Mouse (Mus musculus) macrophage (primary cell): Measurements from ENCODE around the gene Ccdc88b. TPM values are rescaled to one million over a fixed set of nuclear protein-coding genes. Genes with fewer than 3 reads are reported as not detected.

Experiments used
- H3K27ac ChIP-seq: fragments of 350-480 bp; formaldehyde crosslinking; 2 replicates; pipeline ENCODE4 v1.9.0; 2021
- H3K36me3 ChIP-seq: fragments of 350-480 bp; formaldehyde crosslinking; 2 replicates; pipeline ENCODE4 v1.9.0; 2021; ENCODE audit errors: inconsistent target
- H3K4me3 ChIP-seq: fragments of 350-480 bp; formaldehyde crosslinking; 2 replicates; pipeline ENCODE4 v1.9.0; 2021; ENCODE audit errors: inconsistent target
- H3K79me2 ChIP-seq: fragments of 350-480 bp; formaldehyde crosslinking; 2 replicates; pipeline ENCODE4 v1.9.0; 2021; ENCODE audit errors: inconsistent target
- WGBS: methylation state at CpG from one replicate; pipeline ENCODE4 v1.1.7; 2026; ENCODE audit warnings: inconsistent platforms; ENCODE audit not compliant: missing documents; 5-methylcytosine and 5-hydroxymethylcytosine counted together
- polyA plus RNA-seq: library from polyadenylated mRNA; stranded (reverse); fragments of 250-400 nt; gene quantifications from 3 replicates; pipeline ENCODE4 v1.2.4, GENCODE M21; 2018; ENCODE audit warnings: inconsistent platforms

The Ccdc88b gene
- polyA plus RNA-seq, 1 experiment from 2014 or later, result 16.2 TPM

DNA sequence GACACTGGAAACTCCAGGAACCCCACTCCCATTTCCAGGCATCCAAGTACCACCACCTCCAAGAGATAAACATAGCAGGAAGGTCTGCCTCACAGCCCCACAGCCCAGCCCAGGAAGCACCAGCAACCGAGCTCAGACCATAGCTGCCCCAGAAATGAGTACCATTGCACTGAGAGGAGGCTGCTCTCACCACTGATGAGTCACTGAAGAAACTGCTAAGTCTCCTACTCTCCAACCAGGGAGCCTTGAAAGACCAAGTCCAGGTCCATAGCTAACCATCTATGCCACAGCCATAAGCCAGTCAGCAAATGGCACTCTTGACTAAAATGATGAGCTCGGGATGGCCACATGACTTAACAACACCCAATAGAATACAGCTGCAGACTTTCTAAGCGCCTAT lies 31.4 kb downstream of the Ccdc88b start:
- no peak overlapping the region for H3K4me3 ChIP-seq
- 90% methylated on average over 3 of the region's 3 CpGs for WGBS
- H3K79me2 ChIP-seq, result no peaks in the 10 kb centered on the region
- peaks cover 29% of the 10 kb centered on the region for H3K36me3 ChIP-seq
- H3K27ac ChIP-seq, result no peak overlapping the region

DNA sequence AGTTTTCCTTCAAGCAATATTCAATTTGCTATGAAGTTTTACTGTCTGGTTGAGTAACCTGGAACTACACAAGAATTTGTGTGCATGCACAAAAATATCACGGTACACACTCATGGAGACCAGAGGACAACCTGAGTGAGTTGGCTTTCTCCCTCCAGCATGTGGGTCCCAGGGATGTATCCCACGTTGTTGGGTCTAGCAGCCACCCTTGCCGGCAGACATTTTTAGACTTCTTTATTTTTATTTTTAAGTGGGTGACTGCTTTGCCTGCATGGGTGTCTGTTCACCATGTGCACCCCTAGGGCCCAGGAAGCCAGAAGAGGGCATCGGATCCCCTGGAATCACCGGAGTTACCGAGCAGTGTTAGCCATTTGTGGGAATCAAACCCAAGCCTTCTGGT lies 32.6 kb downstream of the Ccdc88b start:
- no peak overlapping the region for H3K27ac ChIP-seq
- 99% methylated on average over 6 of the region's 6 CpGs for WGBS

DNA sequence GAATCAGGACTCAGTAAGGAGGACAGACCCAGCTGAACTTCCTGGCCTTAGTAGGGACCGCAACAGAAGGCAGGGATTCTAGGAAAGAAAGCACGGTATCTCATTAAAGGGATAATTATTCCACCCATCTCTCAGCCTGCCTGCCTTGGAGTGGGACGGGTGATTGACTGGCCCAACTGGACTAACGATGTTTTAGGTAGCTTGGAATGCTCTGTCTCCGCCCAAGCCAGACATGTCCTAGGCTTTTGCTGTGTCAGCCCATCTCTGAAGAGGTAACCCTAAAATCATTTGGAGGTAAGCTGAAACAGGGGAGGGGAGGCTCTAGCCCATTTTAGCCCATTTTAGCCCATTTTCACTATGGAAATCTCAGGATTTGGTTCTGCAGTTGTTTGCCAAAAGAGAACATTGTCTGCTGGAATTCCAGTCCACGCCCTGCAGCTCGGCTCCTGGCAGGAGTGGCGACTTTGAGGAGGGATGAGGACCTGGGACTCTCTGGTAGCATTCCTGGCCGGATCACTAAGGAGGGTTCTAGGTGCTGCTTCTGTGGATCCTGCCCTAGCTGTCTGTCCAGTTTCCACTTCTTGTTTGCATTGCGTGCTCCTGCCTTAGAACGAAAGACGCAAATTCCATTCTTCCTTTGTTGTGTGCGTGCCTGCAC lies 37.3 kb downstream of the Ccdc88b start:
- 96% methylated on average over 13 of the region's 13 CpGs for whole genome bisulfite sequencing
- no peaks in the 10 kb centered on the region for H3K79me2 ChIP-seq
- H3K4me3 ChIP-seq, result no peak overlapping the region
- H3K27ac ChIP-seq, result no peak overlapping the region
- no peaks in the 10 kb centered on the region for H3K36me3 ChIP-seq

More for the DNA sequence above, 32.6 kb downstream of the Ccdc88b start:
- Histone ChIP-seq H3K36me3 (peaks cover 18% of the 10 kb centered on the region; the same call in 1 of the 2 replicates), H3K4me3 (no peak overlapping the region), H3K79me2 (no peaks in the 10 kb centered on the region)

DNA sequence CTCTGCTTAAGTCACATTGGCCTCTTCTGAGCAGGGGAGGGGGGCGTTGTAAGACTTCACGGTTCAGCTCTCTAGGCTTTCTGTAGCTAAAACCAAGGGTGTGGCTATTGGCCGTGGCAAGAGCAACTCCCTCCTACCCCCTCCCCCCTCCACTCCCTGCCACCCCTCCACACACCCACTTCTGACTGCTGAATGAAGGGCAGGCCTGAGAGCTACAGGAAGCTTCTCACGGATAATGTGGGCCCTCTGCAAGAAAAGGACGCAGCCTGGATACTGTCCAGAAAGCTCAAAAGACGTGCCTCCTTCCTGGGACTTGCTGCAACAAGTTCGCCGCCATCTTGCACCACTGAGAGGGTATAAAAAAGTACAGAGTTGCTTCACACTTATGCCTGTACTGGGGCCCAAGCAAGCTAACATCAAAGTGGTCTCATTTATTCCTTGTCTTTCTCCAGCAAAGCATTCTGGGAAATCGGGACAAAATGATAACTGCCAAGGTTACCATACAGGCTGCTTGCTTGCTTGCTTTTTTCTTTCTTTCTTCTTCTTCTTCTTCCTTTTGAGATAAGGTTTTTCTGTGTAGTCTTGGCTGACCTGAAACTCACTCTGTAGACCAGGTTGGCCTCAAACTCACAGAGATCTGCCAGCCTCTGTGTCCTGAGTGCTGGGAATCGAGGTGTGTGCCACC lies 38.7 kb downstream of the Ccdc88b start:
- no peaks in the 10 kb centered on the region for H3K36me3 ChIP-seq
- no peak overlapping the region for H3K27ac ChIP-seq
- no peaks in the 10 kb centered on the region for H3K79me2 ChIP-seq
- no peak overlapping the region for H3K4me3 ChIP-seq
- 74% methylated on average over 7 of the region's 10 CpGs for whole genome bisulfite sequencing

DNA sequence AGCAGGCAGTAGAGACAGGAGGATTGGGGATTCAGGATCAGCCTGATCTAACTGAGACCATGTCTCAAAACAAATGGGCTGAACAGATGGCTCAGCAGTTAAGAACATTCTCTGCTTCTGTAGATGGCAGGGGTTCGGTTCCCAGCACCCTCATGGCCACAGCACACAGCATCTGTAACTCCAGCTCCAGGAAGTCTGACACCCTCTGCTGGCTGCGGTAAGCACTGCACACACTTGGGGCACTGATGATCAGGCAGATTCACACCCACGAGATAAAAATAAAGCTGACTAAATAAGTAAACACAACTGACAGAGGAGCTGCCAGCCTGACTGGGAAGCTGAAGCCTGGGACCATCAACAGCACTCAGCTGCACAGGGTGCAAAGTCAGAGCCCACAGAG lies 43.1 kb downstream of the Ccdc88b start:
- no peak overlapping the region for H3K27ac ChIP-seq
- H3K36me3 ChIP-seq, result no peaks in the 10 kb centered on the region
- no peak overlapping the region for H3K4me3 ChIP-seq
- no peaks in the 10 kb centered on the region for H3K79me2 ChIP-seq
- 94% methylated on average over 3 of the region's 3 CpGs for WGBS

DNA sequence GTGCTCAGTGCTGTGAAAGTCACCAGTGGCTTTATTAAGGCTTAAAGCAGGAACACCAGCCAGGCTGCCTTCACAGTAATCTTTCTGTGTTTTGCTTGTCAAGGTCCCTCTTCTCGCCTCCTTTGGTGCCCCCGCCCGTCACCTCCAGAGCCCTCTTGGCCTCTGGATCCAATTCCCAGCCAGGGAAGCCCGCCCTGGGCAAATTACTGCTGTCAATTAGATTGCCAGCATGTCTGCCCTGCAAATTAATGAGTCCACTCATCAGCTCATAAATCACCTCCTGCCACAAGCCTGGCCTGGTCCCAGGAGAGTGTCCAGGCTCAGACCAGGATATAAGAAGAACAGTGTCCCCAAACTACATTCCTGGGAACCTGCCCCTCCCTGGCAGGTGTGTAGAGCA lies 43.6 kb downstream of the Ccdc88b start:
- 85% methylated on average over 4 of the region's 4 CpGs for WGBS
- Histone ChIP-seq H3K79me2 (no peaks in the 10 kb centered on the region), H3K27ac (no peak overlapping the region), H3K4me3 (no peak overlapping the region), H3K36me3 (no peaks in the 10 kb centered on the region)

Other genes with a start within 250 kb of the Ccdc88b start
- gene Rps6ka4, start 17.6 kb downstream of the Ccdc88b start, polyA plus RNA-seq, result 15.5 to 39.8 TPM (median 30.3 TPM) in 3 replicates
- gene Trmt112, start 51.5 kb upstream of the Ccdc88b start, polyA plus RNA-seq, result 70.0 to 96.1 TPM (median 81.1 TPM) in 3 replicates
- gene Prdx5, start 51.9 kb upstream of the Ccdc88b start, polyA plus RNA-seq, result 147 to 393 TPM (median 352 TPM) in 3 replicates
- gene Esrra, start 63.6 kb upstream of the Ccdc88b start, polyA plus RNA-seq, result 11.0 to 32.7 TPM (median 31.3 TPM) in 3 replicates
- not detected in 3 replicates for gene Catsperz, start 67.2 kb upstream of the Ccdc88b start, polyA plus RNA-seq
- not detected in 3 replicates for gene Kcnk4, start 76.3 kb upstream of the Ccdc88b start, polyA plus RNA-seq
- 40.5 to 63.3 TPM (median 50.1 TPM) in 3 replicates for gene Bad, start 83.7 kb upstream of the Ccdc88b start, polyA plus RNA-seq
- 15.6 to 35.9 TPM (median 30.6 TPM) in 3 replicates for gene Gpr137, start 84.3 kb upstream of the Ccdc88b start, polyA plus RNA-seq
- gene Ppp1r14b, start 116.8 kb upstream of the Ccdc88b start, polyA plus RNA-seq, result 51.9 to 204 TPM (median 81.4 TPM) in 3 replicates
- gene Plcb3, start 118.3 kb upstream of the Ccdc88b start, polyA plus RNA-seq, result 15.2 to 25.2 TPM (median 24.8 TPM) in 3 replicates
- gene Fkbp2, start 122.3 kb upstream of the Ccdc88b start, polyA plus RNA-seq, result 146 to 269 TPM (median 153 TPM) in 3 replicates
- gene Vegfb, start 129.4 kb upstream of the Ccdc88b start, polyA plus RNA-seq, result 34.5 to 91.1 TPM (median 72.1 TPM) in 3 replicates
- gene Dnajc4, start 134.4 kb upstream of the Ccdc88b start, polyA plus RNA-seq, result 18.1 to 21.0 TPM (median 19.3 TPM) in 3 replicates
- 4.5 to 6.6 TPM (median 5.3 TPM) in 3 replicates for gene Nudt22, start 137.9 kb upstream of the Ccdc88b start, polyA plus RNA-seq
- gene Trpt1, start 137.9 kb upstream of the Ccdc88b start, polyA plus RNA-seq, result 0.55 to 0.80 TPM (median 0.66 TPM) in 3 replicates
- 194 to 236 TPM (median 225 TPM) in 3 replicates for gene Fermt3, start 161.3 kb upstream of the Ccdc88b start, polyA plus RNA-seq
- 53.3 to 149 TPM (median 126 TPM) in 3 replicates for gene Stip1, start 181.8 kb upstream of the Ccdc88b start, polyA plus RNA-seq
- 5.5 to 13.5 TPM (median 7.3 TPM) in 3 replicates for gene Macrod1, start 198.6 kb upstream of the Ccdc88b start, polyA plus RNA-seq
- not detected in 3 replicates for gene Flrt1, start 247.5 kb upstream of the Ccdc88b start, polyA plus RNA-seq